Mouse (Mus musculus) gastrocnemius, postnatal 25 days (tissue): ENCODE measurements around the gene Mark4. TPM values are rescaled to one million over a fixed set of nuclear protein-coding genes. Genes with fewer than 3 reads are reported as not detected.
A peak's percentile ranks its signal among the peaks of the same experiment; 100 is the strongest.

Experiments
- DNase-seq: peaks from one replicate; pipeline ENCODE4 v3.0.0; 2022
- total RNA-seq, 2 experiments: library from RNA; stranded (reverse); gene quantifications; 1 replicate in 1 of 2; 2 replicates in 1 of 2; pipeline ENCODE4 v1.2.3; 2021

The Mark4 gene
- total RNA-seq, 2 experiments from 2014 or later = 13.2 to 13.8 TPM

GRCm38 (mm10) chr7:19437048-19437447, 21.6 kb downstream of the Mark4 start:
- no peak for DNase-seq

GRCm38 (mm10) chr7:19436276-19436675, 22.3 kb downstream of the Mark4 start:
- no peak for DNase-seq

- no peak for DNase-seq
These were observed 26.1 kb downstream of the Mark4 start for GRCm38 (mm10) chr7:19432475-19432874.

GRCm38 (mm10) chr7:19430402-19430801, 28.2 kb downstream of the Mark4 start:
- DNase-seq = no peak

- no peak for DNase-seq
These were observed 28.9 kb downstream of the Mark4 start for GRCm38 (mm10) chr7:19429726-19430125.

GRCm38 (mm10) chr7:19427999-19428650, 30.5 kb downstream of the Mark4 start:
- no peak for DNase-seq

- DNase-seq = no peak
These were observed 31.7 kb downstream of the Mark4 start for GRCm38 (mm10) chr7:19426888-19427287.

GRCm38 (mm10) chr7:19426349-19426748, 32.3 kb downstream of the Mark4 start:
- DNase-seq = no peak

- DNase-seq = no peak
These were observed 34.6 kb downstream of the Mark4 start for GRCm38 (mm10) chr7:19424051-19424450.

- DNase-seq = no peak
These were observed 35.5 kb downstream of the Mark4 start for GRCm38 (mm10) chr7:19423083-19423482.

- peak; percentile 83 for DNase-seq
These were observed 37.6 kb downstream of the Mark4 start for GRCm38 (mm10) chr7:19420821-19421636.

- no peak for DNase-seq
These were observed 38.5 kb downstream of the Mark4 start for GRCm38 (mm10) chr7:19420121-19420520.

- no peak for DNase-seq
These were observed 42.0 kb downstream of the Mark4 start for GRCm38 (mm10) chr7:19416590-19416989.

- DNase-seq = no peak
These were observed 45.1 kb downstream of the Mark4 start for GRCm38 (mm10) chr7:19413525-19413924.

GRCm38 (mm10) chr7:19411783-19412182, 46.8 kb downstream of the Mark4 start:
- DNase-seq = peak; percentile 74

- peak; percentile 96 for DNase-seq
These were observed 47.8 kb downstream of the Mark4 start for GRCm38 (mm10) chr7:19410766-19411344.

- peak; percentile 79 for DNase-seq
These were observed 48.9 kb downstream of the Mark4 start for GRCm38 (mm10) chr7:19409753-19410152.

GRCm38 (mm10) chr7:19405417-19405816, 53.2 kb downstream of the Mark4 start:
- peak; percentile 70 for DNase-seq

GRCm38 (mm10) chr7:19404476-19404875, 54.1 kb downstream of the Mark4 start, which contains the start of gene Ckm:
TSS of gene Ckm (plus strand) at chr7:19404776.
- no peak for DNase-seq

GRCm38 (mm10) chr7:19403731-19404296, 54.8 kb downstream of the Mark4 start, which contains the start of gene Klc3:
TSS of gene Klc3 (minus strand) at chr7:19404104.
- no peak for DNase-seq

GRCm38 (mm10) chr7:19402535-19403112, 56.0 kb downstream of the Mark4 start:
- DNase-seq = no peak

GRCm38 (mm10) chr7:19400946-19401345, 57.7 kb downstream of the Mark4 start:
- DNase-seq = no peak
